ENCODE assay signal across 7 mouse cellular contexts in genomic region chr19:38481906-38482305, GRCm38 (mm10). TPM values are rescaled to one million over a fixed set of nuclear protein-coding genes. Genes with fewer than 3 reads are reported as not detected.
A peak's percentile ranks its signal among the peaks of the same experiment; 100 is the strongest.
DNase-seq lines count a peak whose midpoint lies in the region; ATAC-seq and TF ChIP-seq lines count a peak whose summit lies in the region.

No protein-coding gene starts in this region.

- H3K9me3 ChIP-seq in heart, embryonic 16.5 days (replicated peaks; ENCODE audit: control insufficient read depth, low read length) = no peaks in the 10 kb centered on the region
- no peaks in the 10 kb centered on the region for H3K9me3 ChIP-seq in liver, postnatal 0 days (ENCODE audit: low read length)

- H3K9ac ChIP-seq in heart, embryonic 16.5 days (ENCODE audit: low read length) = peak overlapping the region; percentile 88
- no peak overlapping the region for H3K9ac ChIP-seq in liver, postnatal 0 days (replicated peaks)

- peak overlapping the region; percentile 82 for H3K4me2 ChIP-seq in heart, embryonic 16.5 days (ENCODE audit: low read depth, low read length)
- H3K4me2 ChIP-seq in liver, postnatal 0 days (ENCODE audit: low read depth, low read length) = peak overlapping the region; percentile 68

- H3K36me3 ChIP-seq in heart, embryonic 16.5 days (ENCODE audit: control insufficient read depth, insufficient read depth) = no peaks in the 10 kb centered on the region
- no peaks in the 10 kb centered on the region for H3K36me3 ChIP-seq in liver, postnatal 0 days (replicated peaks; ENCODE audit: insufficient read depth, low read length)

- TF ChIP-seq CTCF in liver, postnatal 0 days (IDR thresholded peaks at IDR 0.05; ENCODE audit: low read depth) = no peak

- no peak for ATAC-seq in heart, embryonic 16.5 days (replicated peaks; ENCODE audit: extremely low read depth, insufficient read depth, low FRiP score)
- no peak for ATAC-seq in liver, postnatal 0 days

- H3K4me1 ChIP-seq in heart, embryonic 16.5 days (ENCODE audit: control insufficient read depth, insufficient read depth, low read length) = peaks cover 28% of the 10 kb centered on the region
- H3K4me1 ChIP-seq in liver, postnatal 0 days (ENCODE audit: insufficient read depth) = peaks cover 2% of the 10 kb centered on the region; the same call in 1 of the 2 replicates

- TF ChIP-seq EP300 in liver, postnatal 0 days (IDR thresholded peaks at IDR 0.05; ENCODE audit: low read depth) = no peak

- peak; percentile 2 for DNase-seq in ovary, postnatal 36 days (ENCODE audit: low spot score)
- no peak for DNase-seq in ovary, postnatal 10 days (ENCODE audit: low spot score)
- no peak for DNase-seq in liver, postnatal 0 days
- no peak for DNase-seq in adrenal gland, adult 18-20 months (ENCODE audit: low spot score in 2 of 2)
- no peak for DNase-seq in T-cell, adult 2 months (ENCODE audit: low spot score)
- no peak for DNase-seq in frontal cortex, postnatal 36 days (ENCODE audit: low spot score in 2 of 2)

- H3K4me3 ChIP-seq in heart, embryonic 16.5 days (ENCODE audit: low read length) = peak overlapping the region; percentile 73
- H3K4me3 ChIP-seq in liver, postnatal 0 days (ENCODE audit: low read depth, low read length) = peak overlapping the region; percentile 52

- 27% methylated on average over 8 of the region's 8 CpGs for WGBS in heart, embryonic 16.5 days
- 20% methylated on average over 8 of the region's 8 CpGs for WGBS in liver, postnatal 0 days (ENCODE audit: insufficient replicate concordance)

- peak overlapping the region; percentile 84 for H3K27ac ChIP-seq in heart, embryonic 16.5 days (ENCODE audit: low read length)
- H3K27ac ChIP-seq in liver, postnatal 0 days (ENCODE audit: low read depth) = no peak overlapping the region; the same call in 1 of the 2 replicates

- no peaks in the 10 kb centered on the region for H3K27me3 ChIP-seq in heart, embryonic 16.5 days (ENCODE audit: control insufficient read depth, insufficient read depth, low read length)
- peaks cover 42% of the 10 kb centered on the region for H3K27me3 ChIP-seq in liver, postnatal 0 days (ENCODE audit: insufficient read depth, low read length)

RNA-seq across cellular contexts. Expression of gene Plce1, which starts 1.0 kb away (rescaled TPM):
- 5.8 and 7.7 TPM in 2 replicates for polyA plus RNA-seq in heart, embryonic 16.5 days (2015; fragmentation: Nextera tagmentation; extraction: Ambion mirVana)
- polyA plus RNA-seq in liver, postnatal 0 days (2015; fragmentation: Nextera tagmentation; extraction: Ambion mirVana) = 0.60 and 0.77 TPM in 2 replicates
- 1 to 10 TPM; 4.5 to 7.8 TPM for total RNA-seq in adrenal gland, adult 18-20 months (2021)
